Mouse (Mus musculus): ENCODE results near the gene Slc2a9.

DNA sequence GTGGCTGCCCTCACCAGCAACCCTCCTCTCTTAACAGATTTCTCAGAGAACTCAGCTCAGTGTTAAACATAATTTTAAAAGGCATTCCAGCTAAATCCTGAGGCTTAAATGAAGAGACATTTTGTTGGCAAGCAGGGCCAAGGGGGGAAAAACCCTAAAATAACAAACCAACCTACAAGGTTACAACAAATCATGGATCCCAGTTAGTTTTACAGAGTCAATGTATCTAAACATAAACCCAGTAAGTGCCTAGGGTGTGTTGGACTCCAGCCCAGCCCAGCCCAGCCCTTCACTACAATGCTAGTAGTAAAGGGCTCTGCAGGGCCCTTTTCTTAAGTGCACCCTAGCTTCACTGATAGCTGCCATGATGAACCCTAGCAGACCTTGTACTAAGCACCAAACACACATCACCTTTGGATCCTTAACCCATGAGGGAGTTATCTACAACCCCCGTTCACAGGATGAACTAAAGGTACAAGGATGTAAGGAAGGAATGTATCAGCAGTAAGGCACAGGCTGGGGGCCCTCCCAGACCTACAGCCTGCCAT lies 47.4 kb upstream of the Slc2a9 start:
- TF ChIP-seq GATA1 (IDR thresholded peaks at IDR 0.05; ENCODE audit: borderline replicate concordance, low read length) (no peak), FLI1 (IDR thresholded peaks at IDR 0.05; ENCODE audit: low read length) (no peak)

All from megakaryocyte, embryonic 14.5 days (primary cell).